Mouse (Mus musculus) megakaryocyte, embryonic 14.5 days (primary cell): ENCODE data around the gene Afm.

ENCODE experiments used
- FLI1 ChIP-seq: IDR thresholded peaks from 2 replicates; pipeline ENCODE4 v1.6.1; 2012; ENCODE audit warnings: low read length, inconsistent platforms, mixed read lengths
- GATA1 ChIP-seq: IDR thresholded peaks from 3 replicates; pipeline ENCODE4 v1.6.1; 2012; ENCODE audit warnings: mixed read lengths, low read length, inconsistent platforms, borderline replicate concordance

- TF ChIP-seq GATA1 (no peak), FLI1 (no peak)
Observed at GRCm38 (mm10) chr5:90515561-90515960, 3.2 kb upstream of the Afm start.
